Mouse (Mus musculus) C2C12 (cell line): ENCODE results near the gene Zfp804a.

Experiments
- CEBPB ChIP-seq: IDR thresholded peaks from one replicate; pipeline ENCODE4 v1.6.1; 2011; ENCODE audit warnings: low read depth, mild to moderate bottlenecking, control low read depth, moderate library complexity
- CTCF ChIP-seq: IDR thresholded peaks from one replicate; pipeline ENCODE4 v1.5.1; 2011; ENCODE audit not compliant: control insufficient read depth, insufficient read depth, insufficient read length
- FOSL1 ChIP-seq: IDR thresholded peaks from one replicate; pipeline ENCODE4 v1.8.0; 2011; ENCODE audit warnings: mild to moderate bottlenecking, low read length; ENCODE audit not compliant: poor library complexity, insufficient read depth, severe bottlenecking

GRCm38 (mm10) chr2:82067912-82068311 is 14.9 kb downstream of the Zfp804a start:
- TF ChIP-seq CTCF, result no peak
- no peak for TF ChIP-seq CEBPB
- TF ChIP-seq FOSL1, result no peak
